Mouse (Mus musculus) brain, embryonic 14.5 days (tissue): ENCODE measurements around the gene Sept6.

Experiments
- CTCF ChIP-seq: fragments of 200-500 bp; IDR thresholded peaks from 2 replicates; pipeline ENCODE4 v1.5.1; 2012; ENCODE audit warnings: inconsistent platforms, mild to moderate bottlenecking, moderate library complexity, borderline replicate concordance; ENCODE audit not compliant: insufficient read depth, insufficient read length; ENCODE audit errors: extremely low read depth
- POLR2A ChIP-seq: fragments of 200-500 bp; IDR thresholded peaks from 2 replicates; pipeline ENCODE4 v1.6.1; 2012; ENCODE audit warnings: mild to moderate bottlenecking, inconsistent platforms, borderline replicate concordance; ENCODE audit not compliant: poor library complexity, insufficient read depth, insufficient read length, severe bottlenecking; ENCODE audit errors: extremely low read depth

DNA sequence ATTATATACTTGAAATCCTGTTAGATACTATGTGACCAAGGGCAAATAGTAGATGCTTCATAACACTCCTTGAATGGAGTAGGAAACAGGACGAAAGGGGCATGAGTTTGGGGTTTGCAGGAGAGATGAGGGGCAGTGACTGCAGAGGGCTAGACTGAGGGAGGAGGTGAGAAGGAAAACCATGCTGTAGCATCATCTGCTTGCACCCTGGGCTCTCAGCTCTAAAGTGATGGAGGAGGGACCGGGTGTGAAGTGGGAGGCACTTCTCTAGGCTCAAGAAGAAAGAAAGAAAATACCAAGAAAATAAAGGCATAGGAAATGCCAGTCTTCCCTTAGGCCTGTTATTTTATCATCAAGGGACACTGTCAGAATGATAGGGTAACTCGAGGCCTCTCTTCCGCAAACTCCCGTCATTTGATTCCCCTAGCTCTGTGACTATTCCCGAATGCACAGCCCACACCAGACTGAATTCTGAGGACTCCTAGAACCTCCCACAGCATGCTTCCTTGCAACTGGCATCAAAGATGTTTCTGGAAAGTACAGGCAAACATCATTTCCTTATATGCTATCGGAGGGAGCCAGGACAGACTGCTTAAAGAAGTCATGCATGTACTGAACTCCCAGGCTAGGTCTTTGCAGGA, 56.1 kb downstream of the Sept6 start:
- TF ChIP-seq POLR2A, result no peak
- no peak for TF ChIP-seq CTCF
